Mouse (Mus musculus) R1 (cell line): Measurements from ENCODE around the gene Hfe2.
"Not testable (repeated sequence)": the region's sequence is repeated elsewhere in the genome, so short reads cannot be mapped to it uniquely, and the experiment has no call there.

Experiments used
- DNase-seq: peaks from one replicate; pipeline ENCODE4 v3.0.0-alpha.2; 2018; ENCODE audit warnings: low read depth, low spot score

Gene Hfe2

GRCm38 (mm10) chr3:96496216-96496615 lies 28.8 kb upstream of the Hfe2 start:
- no peak for DNase-seq

GRCm38 (mm10) chr3:96496620-96497275 lies 28.2 kb upstream of the Hfe2 start:
- DNase-seq = not testable (repeated sequence)

GRCm38 (mm10) chr3:96497451-96498028 lies 27.4 kb upstream of the Hfe2 start:
- peak; percentile 88 for DNase-seq

- peak; percentile 36 for DNase-seq
Observed at GRCm38 (mm10) chr3:96498476-96499245, 26.3 kb upstream of the Hfe2 start.

- peak; percentile 85 for DNase-seq
Observed at GRCm38 (mm10) chr3:96499481-96500288, 25.3 kb upstream of the Hfe2 start.

- DNase-seq = peak; percentile 86
Observed at GRCm38 (mm10) chr3:96500289-96500621, 24.7 kb upstream of the Hfe2 start.

- DNase-seq = peak; percentile 89
Observed at GRCm38 (mm10) chr3:96500691-96501265, 24.2 kb upstream of the Hfe2 start.

- peak; percentile 86 for DNase-seq
Observed at GRCm38 (mm10) chr3:96501391-96502115, 23.4 kb upstream of the Hfe2 start.

- no peak for DNase-seq
Observed at GRCm38 (mm10) chr3:96502181-96503082, 22.5 kb upstream of the Hfe2 start.

- DNase-seq = peak; percentile 91
Observed at GRCm38 (mm10) chr3:96503083-96503450, 21.9 kb upstream of the Hfe2 start.

- DNase-seq = no peak
Observed at GRCm38 (mm10) chr3:96503946-96504345, 21.0 kb upstream of the Hfe2 start.

GRCm38 (mm10) chr3:96504931-96505330 lies 20.0 kb upstream of the Hfe2 start:
- no peak for DNase-seq

- DNase-seq = peak; percentile 95
Observed at GRCm38 (mm10) chr3:96506396-96507047, 18.4 kb upstream of the Hfe2 start.

GRCm38 (mm10) chr3:96507966-96508365 lies 17.0 kb upstream of the Hfe2 start:
- DNase-seq = not testable (repeated sequence)

- DNase-seq = peak; percentile 57
Observed at GRCm38 (mm10) chr3:96520171-96520570, 4.8 kb upstream of the Hfe2 start.

GRCm38 (mm10) chr3:96522149-96522548 lies 2.8 kb upstream of the Hfe2 start:
- DNase-seq = peak; percentile 67

- DNase-seq = no peak
Observed at GRCm38 (mm10) chr3:96524028-96524810, 753 bp upstream of the Hfe2 start.

- no peak for DNase-seq
Observed at GRCm38 (mm10) chr3:96526013-96526762, 1.2 kb downstream of the Hfe2 start.
